ENCODE assay signal across 8 mouse cellular contexts in the genomic region with DNA sequence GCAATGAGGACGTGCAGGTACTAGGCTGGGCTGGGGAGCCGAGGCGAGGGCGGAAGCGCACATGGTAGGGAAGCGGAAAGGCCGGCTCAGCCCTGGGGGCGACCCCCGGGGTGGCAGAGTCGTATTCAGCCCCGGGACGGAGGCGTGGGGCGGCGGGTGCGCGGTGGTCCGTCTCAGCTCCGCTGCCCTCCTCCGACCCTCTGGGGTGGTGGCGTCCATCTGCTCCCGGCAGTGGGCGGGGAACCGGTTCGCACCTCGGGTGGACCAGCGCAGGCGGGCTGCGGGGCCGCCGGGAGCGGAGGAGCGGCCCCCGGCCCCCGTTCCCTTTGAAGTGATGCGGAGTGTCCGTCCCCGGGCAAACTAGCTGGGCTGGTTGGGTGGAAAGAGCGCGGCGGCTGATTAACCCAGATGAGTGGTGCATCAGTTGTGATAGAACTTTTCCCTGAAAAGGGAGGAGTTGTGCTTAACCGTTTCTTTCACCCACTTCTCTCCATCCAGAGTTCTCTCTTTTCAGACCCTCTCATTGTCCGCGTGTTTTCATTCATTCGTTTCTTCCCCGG. TPM values are rescaled to one million over a fixed set of nuclear protein-coding genes. Genes with fewer than 3 reads are reported as not detected.
DNase-seq lines count a peak whose midpoint lies in the region; ATAC-seq and TF ChIP-seq lines count a peak whose summit lies in the region.

No protein-coding gene starts in this region.

- H3K36me3 ChIP-seq in heart, embryonic 15.5 days, result peaks cover 34% of the 10 kb centered on the region
- peaks cover 22% of the 10 kb centered on the region for H3K36me3 ChIP-seq in ES-E14 (ENCODE audit: control insufficient read depth, insufficient read depth, low read length, poor library complexity, severe bottlenecking)
- H3K36me3 ChIP-seq in embryonic facial prominence, embryonic 11.5 days (replicated peaks; ENCODE audit: control insufficient read depth, insufficient read depth, low read depth, low read length), result peaks cover 8% of the 10 kb centered on the region; the same call in 1 of the 2 replicates
- peaks cover 36% of the 10 kb centered on the region for H3K36me3 ChIP-seq in limb, embryonic 10.5 days

- H3K4me1 ChIP-seq in heart, embryonic 15.5 days (replicated peaks), result peaks cover 22% of the 10 kb centered on the region
- H3K4me1 ChIP-seq in ES-E14 (ENCODE audit: control insufficient read depth in 2 of 2, insufficient read depth in 2 of 2, low read length in 2 of 2, poor library complexity in 1 of 2), result peaks cover 0 to 3% of the 10 kb centered on the region in 2 experiments; a peak in 1 of 4 replicates
- no peaks in the 10 kb centered on the region; the same call in 1 of the 2 replicates for H3K4me1 ChIP-seq in embryonic facial prominence, embryonic 11.5 days (ENCODE audit: control insufficient read depth, insufficient read depth, low read length)
- H3K4me1 ChIP-seq in limb, embryonic 10.5 days, result peaks cover 37% of the 10 kb centered on the region

- peak overlapping the region; percentile 88 for H3K4me3 ChIP-seq in heart, embryonic 15.5 days
- H3K4me3 ChIP-seq in ES-E14 (ENCODE audit: insufficient read depth in 1 of 2, low read depth in 1 of 2, low read length in 2 of 2, poor library complexity in 1 of 2, severe bottlenecking in 1 of 2), result peak overlapping the region; percentile 93 to 95
- peak overlapping the region; percentile 94 for H3K4me3 ChIP-seq in embryonic facial prominence, embryonic 11.5 days (ENCODE audit: low read depth, low read length)
- H3K4me3 ChIP-seq in limb, embryonic 10.5 days, result peak overlapping the region; percentile 99

- H3K9ac ChIP-seq in heart, embryonic 15.5 days, result peak overlapping the region; percentile 85
- H3K9ac ChIP-seq in ES-E14 (ENCODE audit: insufficient read depth, low read depth, low read length, poor library complexity, severe bottlenecking), result peak overlapping the region; percentile 95
- peak overlapping the region; percentile 85 for H3K9ac ChIP-seq in embryonic facial prominence, embryonic 11.5 days (replicated peaks; ENCODE audit: low read length)

- H3K27ac ChIP-seq in heart, embryonic 15.5 days, result peak overlapping the region; percentile 86; the same call in 1 of the 2 replicates
- H3K27ac ChIP-seq in ES-E14 (ENCODE audit: insufficient read depth, low read depth, low read length, poor library complexity, severe bottlenecking), result no peak overlapping the region
- peak overlapping the region; percentile 60; the same call in 1 of the 2 replicates for H3K27ac ChIP-seq in embryonic facial prominence, embryonic 11.5 days (replicated peaks; ENCODE audit: low read depth, low read length)
- H3K27ac ChIP-seq in limb, embryonic 10.5 days, result peak overlapping the region; percentile 97

- peak overlapping the region; percentile 80 for H3K4me2 ChIP-seq in heart, embryonic 15.5 days
- peak overlapping the region; percentile 67 for H3K4me2 ChIP-seq in embryonic facial prominence, embryonic 11.5 days (ENCODE audit: low read depth, low read length)

- in situ Hi-C loops in ES-E14 (cut with MboI; ENCODE audit: low sequenced_read_pairs in 2 of 2, unreplicated experiment in 2 of 2), result loop anchor here in 1 of 2 experiments (10.0 kb wide), 1 partner anchor 288 kb away; no protein-coding TSS in a partner anchor

- WGBS in heart, embryonic 15.5 days, result under 1% methylated on average over 46 of the region's 46 CpGs
- WGBS in embryonic facial prominence, embryonic 11.5 days, result 0% methylated on average over 32 of the region's 46 CpGs
- WGBS in limb, embryonic 10.5 days, result under 1% methylated on average over 46 of the region's 46 CpGs

- ATAC-seq in heart, embryonic 15.5 days (replicated peaks; ENCODE audit: insufficient number of reproducible peaks, insufficient read depth, low FRiP score, low read depth), result peak; percentile 66
- peak; percentile 68 for ATAC-seq in embryonic facial prominence, embryonic 11.5 days (replicated peaks; ENCODE audit: insufficient number of reproducible peaks, low FRiP score, low TSS enrichment, low read depth)
- ATAC-seq in monocyte, adult 5-6 weeks (replicated peaks; ENCODE audit: insufficient number of reproducible peaks, low FRiP score, low TSS enrichment, poor library complexity, severe bottlenecking), result 0 out of 2 replicates have a peak, but pooled peaks have one; percentile 2

- no peaks in the 10 kb centered on the region for H3K27me3 ChIP-seq in heart, embryonic 15.5 days
- no peaks in the 10 kb centered on the region for H3K27me3 ChIP-seq in embryonic facial prominence, embryonic 11.5 days (ENCODE audit: control insufficient read depth, insufficient read depth, low read length)
- no peaks in the 10 kb centered on the region for H3K27me3 ChIP-seq in limb, embryonic 10.5 days (ENCODE audit: low read depth, poor library complexity, severe bottlenecking)

- no peaks in the 10 kb centered on the region for H3K9me3 ChIP-seq in heart, embryonic 15.5 days (replicated peaks)
- H3K9me3 ChIP-seq in ES-E14 (ENCODE audit: control insufficient read depth, insufficient read depth, low read depth, low read length), result no peaks in the 10 kb centered on the region
- no peaks in the 10 kb centered on the region for H3K9me3 ChIP-seq in embryonic facial prominence, embryonic 11.5 days (replicated peaks; ENCODE audit: control insufficient read depth, low read length)
- H3K9me3 ChIP-seq in limb, embryonic 10.5 days (replicated peaks), result no peaks in the 10 kb centered on the region

- DNase-seq in heart, postnatal 4 days, result no peak
- DNase-seq in ES-E14 (ENCODE audit: low read depth, low spot score), result no peak
- DNase-seq in embryonic facial prominence, embryonic 11.5 days (ENCODE audit: low spot score), result peak; percentile 39
- no peak for DNase-seq in limb, embryonic 10.5 days (ENCODE audit: low spot score)
- DNase-seq in layer of hippocampus, adult 9-10 months (ENCODE audit: low spot score), result no peak
- DNase-seq in gastrocnemius, adult 18-20 months (ENCODE audit: low spot score), result no peak

TF ChIP-seq in ES-E14, 5 proteins besides CTCF, POLR2A, EP300 and RAD21:
- TF ChIP-seq CHD2 (IDR thresholded peaks at IDR 0.05; ENCODE audit: low read depth, low read length), result no peak

RNA-seq across cellular contexts. Expression of a gene that starts 12.1 kb away (rescaled TPM):
- 33.4 and 42.5 TPM in 2 replicates for polyA plus RNA-seq in heart, embryonic 15.5 days (2015; fragmentation: Nextera tagmentation; extraction: Ambion mirVana)
- total RNA-seq in heart, postnatal 4 days (2021), result 10 to 100 TPM; 24.0 to 29.8 TPM
- total RNA-seq in ES-E14 (2012; rRNA removed), result 29.5 and 41.6 TPM in 2 replicates
- 126 and 136 TPM in 2 replicates for polyA plus RNA-seq in embryonic facial prominence, embryonic 11.5 days (2014; fragmentation: Nextera tagmentation; extraction: Ambion mirVana)
- 159 and 177 TPM in 2 replicates for polyA plus RNA-seq in limb, embryonic 10.5 days (2016; fragmentation: Nextera tagmentation; extraction: Ambion mirVana)
- total RNA-seq in monocyte, adult 5-6 weeks (2017), result 19.3 to 41.0 TPM (median 25.7 TPM) in 3 replicates
- total RNA-seq in gastrocnemius, adult 18-20 months (2021), result 1 to 10 TPM; 4.3 to 5.4 TPM

Comparison
In these comparisons a context has a peak if more than half of its experiments do, and no peak if none do; other contexts are left out.
1. ATAC-seq: peak in every context shown above with its lines; median percentile 68 in embryonic facial prominence, embryonic 11.5 days; 66 in heart, embryonic 15.5 days; 2 in monocyte, adult 5-6 weeks.